Comparison of ENCODE assay signal across 8 mouse cellular contexts in the genomic region with DNA sequence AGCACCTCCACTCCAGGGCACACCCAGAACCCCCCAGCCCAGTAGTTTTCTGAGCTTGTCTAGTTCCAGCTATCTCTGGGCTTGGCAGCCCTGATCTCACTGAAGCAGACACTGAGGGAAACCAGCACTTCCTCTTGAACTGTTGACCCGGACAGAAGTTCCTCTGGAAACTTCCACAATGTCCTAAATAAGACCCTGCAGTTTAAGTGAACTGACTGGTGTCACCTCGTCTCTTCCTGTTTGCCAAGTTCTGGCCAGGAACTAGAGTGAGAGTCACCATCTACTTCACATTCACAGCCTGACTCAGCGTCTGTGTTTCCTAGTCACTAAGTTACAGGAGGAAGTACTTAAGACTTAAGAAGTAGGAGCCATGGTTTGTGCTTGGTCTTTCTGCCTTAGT. TPM values are rescaled to one million over a fixed set of nuclear protein-coding genes. Genes with fewer than 3 reads are reported as not detected.
A peak's percentile ranks its signal among the peaks of the same experiment; 100 is the strongest.
DNase-seq lines count a peak whose midpoint lies in the region; ATAC-seq and TF ChIP-seq lines count a peak whose summit lies in the region.

No protein-coding gene starts in this region.

- WGBS in midbrain, embryonic 11.5 days = 83% methylated on average over 3 of the region's 3 CpGs
- WGBS in midbrain, embryonic 15.5 days = 92% methylated on average over 3 of the region's 3 CpGs
- 54% methylated on average over 3 of the region's 3 CpGs for WGBS in heart, postnatal 0 days
- WGBS in liver, embryonic 12.5 days (ENCODE audit: insufficient replicate concordance) = 34% methylated on average over 3 of the region's 3 CpGs
- 70% methylated on average over 3 of the region's 3 CpGs for WGBS in stomach, embryonic 15.5 days

- peak; percentile 69 for DNase-seq in midbrain, embryonic 11.5 days (ENCODE audit: low spot score, missing footprints)
- DNase-seq in heart, postnatal 0 days (ENCODE audit: low spot score) = peak; percentile 51
- DNase-seq in urinary bladder, postnatal 4 days (ENCODE audit: low spot score in 2 of 2) = no peak
- no peak for DNase-seq in Muller cell, postnatal 12 days (ENCODE audit: inconsistent ontology term)
- no peak for DNase-seq in layer of hippocampus, postnatal 10 days (ENCODE audit: low spot score in 2 of 2)

- no peaks in the 10 kb centered on the region for H3K27me3 ChIP-seq in midbrain, embryonic 11.5 days (ENCODE audit: control insufficient read depth, insufficient read depth, low read length)
- no peaks in the 10 kb centered on the region for H3K27me3 ChIP-seq in midbrain, embryonic 15.5 days (replicated peaks)
- H3K27me3 ChIP-seq in heart, postnatal 0 days (ENCODE audit: control insufficient read depth, insufficient read depth, low read length) = no peaks in the 10 kb centered on the region
- no peaks in the 10 kb centered on the region for H3K27me3 ChIP-seq in liver, embryonic 12.5 days (replicated peaks)
- no peaks in the 10 kb centered on the region for H3K27me3 ChIP-seq in stomach, embryonic 15.5 days (replicated peaks)

- H3K9ac ChIP-seq in midbrain, embryonic 11.5 days (ENCODE audit: low read length) = no peak overlapping the region
- H3K9ac ChIP-seq in midbrain, embryonic 15.5 days = no peak overlapping the region
- H3K9ac ChIP-seq in heart, postnatal 0 days (replicated peaks; ENCODE audit: low read depth, low read length) = no peak overlapping the region
- no peak overlapping the region for H3K9ac ChIP-seq in liver, embryonic 12.5 days
- no peak overlapping the region for H3K9ac ChIP-seq in stomach, embryonic 15.5 days

- no peak for ATAC-seq in midbrain, embryonic 11.5 days (ENCODE audit: low FRiP score)
- no peak for ATAC-seq in midbrain, embryonic 15.5 days (replicated peaks)
- ATAC-seq in heart, postnatal 0 days (ENCODE audit: insufficient read depth, low read depth) = peak; percentile 51
- ATAC-seq in liver, embryonic 12.5 days = peak; percentile 21; the same call in 1 of the 2 replicates
- ATAC-seq in stomach, embryonic 15.5 days (ENCODE audit: insufficient read depth, low FRiP score, low read depth) = no peak

- H3K4me1 ChIP-seq in midbrain, embryonic 11.5 days (ENCODE audit: control insufficient read depth, insufficient read depth, low read length) = 0 out of 2 replicates have a peak, but pooled peaks cover 3% of the 10 kb centered on the region
- H3K4me1 ChIP-seq in midbrain, embryonic 15.5 days = peaks cover 4% of the 10 kb centered on the region; the same call in 1 of the 2 replicates
- H3K4me1 ChIP-seq in heart, postnatal 0 days (ENCODE audit: control insufficient read depth, insufficient read depth) = peaks cover 40% of the 10 kb centered on the region
- peaks cover 34% of the 10 kb centered on the region for H3K4me1 ChIP-seq in liver, embryonic 12.5 days
- peaks cover 14% of the 10 kb centered on the region for H3K4me1 ChIP-seq in stomach, embryonic 15.5 days

- no peaks in the 10 kb centered on the region for H3K9me3 ChIP-seq in midbrain, embryonic 11.5 days (ENCODE audit: control insufficient read depth, low read length)
- no peaks in the 10 kb centered on the region for H3K9me3 ChIP-seq in midbrain, embryonic 15.5 days
- H3K9me3 ChIP-seq in heart, postnatal 0 days (replicated peaks; ENCODE audit: control insufficient read depth, low read length) = no peaks in the 10 kb centered on the region
- no peaks in the 10 kb centered on the region for H3K9me3 ChIP-seq in liver, embryonic 12.5 days (replicated peaks)
- H3K9me3 ChIP-seq in stomach, embryonic 15.5 days = no peaks in the 10 kb centered on the region

- no peak for TF ChIP-seq CTCF in heart, postnatal 0 days (IDR thresholded peaks at IDR 0.05; ENCODE audit: low read depth)

- H3K4me3 ChIP-seq in midbrain, embryonic 11.5 days (ENCODE audit: low read depth, low read length) = no peak overlapping the region
- no peak overlapping the region for H3K4me3 ChIP-seq in midbrain, embryonic 15.5 days
- H3K4me3 ChIP-seq in heart, postnatal 0 days (ENCODE audit: low read depth, low read length) = no peak overlapping the region
- no peak overlapping the region for H3K4me3 ChIP-seq in liver, embryonic 12.5 days
- H3K4me3 ChIP-seq in stomach, embryonic 15.5 days (replicated peaks) = no peak overlapping the region

- no peak overlapping the region for H3K27ac ChIP-seq in midbrain, embryonic 11.5 days (ENCODE audit: low read depth, low read length)
- H3K27ac ChIP-seq in midbrain, embryonic 15.5 days = no peak overlapping the region
- H3K27ac ChIP-seq in heart, postnatal 0 days (ENCODE audit: low read depth) = peak overlapping the region; percentile 55
- peak overlapping the region; percentile 51 for H3K27ac ChIP-seq in liver, embryonic 12.5 days
- H3K27ac ChIP-seq in stomach, embryonic 15.5 days = peak overlapping the region; percentile 44; the same call in 1 of the 2 replicates

- peaks cover 3% of the 10 kb centered on the region; the same call in 1 of the 2 replicates for H3K36me3 ChIP-seq in midbrain, embryonic 11.5 days (ENCODE audit: control insufficient read depth, insufficient read depth, low read length)
- no peaks in the 10 kb centered on the region for H3K36me3 ChIP-seq in midbrain, embryonic 15.5 days (replicated peaks)
- H3K36me3 ChIP-seq in heart, postnatal 0 days (replicated peaks; ENCODE audit: control insufficient read depth, insufficient read depth, low read length) = no peaks in the 10 kb centered on the region
- H3K36me3 ChIP-seq in liver, embryonic 12.5 days = no peaks in the 10 kb centered on the region
- H3K36me3 ChIP-seq in stomach, embryonic 15.5 days = no peaks in the 10 kb centered on the region

- no peak for TF ChIP-seq EP300 in heart, postnatal 0 days (IDR thresholded peaks at IDR 0.05; ENCODE audit: low read depth)

- H3K4me2 ChIP-seq in midbrain, embryonic 11.5 days = no peak overlapping the region
- no peak overlapping the region for H3K4me2 ChIP-seq in midbrain, embryonic 15.5 days
- no peak overlapping the region for H3K4me2 ChIP-seq in heart, postnatal 0 days (ENCODE audit: low read depth, low read length)
- no peak overlapping the region for H3K4me2 ChIP-seq in liver, embryonic 12.5 days
- no peak overlapping the region for H3K4me2 ChIP-seq in stomach, embryonic 15.5 days

RNA-seq across cellular contexts. Expression of a gene that starts 52.5 kb away (rescaled TPM):
- 96.4 and 97.8 TPM in 2 replicates for polyA plus RNA-seq in midbrain, embryonic 11.5 days (2014; fragmentation: Nextera tagmentation; extraction: Ambion mirVana)
- polyA plus RNA-seq in midbrain, embryonic 15.5 days (2015; fragmentation: Nextera tagmentation; extraction: Ambion mirVana) = 60.1 and 61.7 TPM in 2 replicates
- total RNA-seq in heart, postnatal 0 days (2014; rRNA removed; ENCODE audit: low replicate concordance) = 27.2 and 32.2 TPM in 2 replicates
- polyA plus RNA-seq in heart, postnatal 0 days (2015; fragmentation: Nextera tagmentation; extraction: Ambion mirVana) = 18.4 and 20.0 TPM in 2 replicates
- polyA plus RNA-seq in liver, embryonic 12.5 days (2016; fragmentation: Nextera tagmentation; extraction: Ambion mirVana) = 3.9 and 4.2 TPM in 2 replicates
- 19.5 TPM in 2 replicates for polyA plus RNA-seq in stomach, embryonic 15.5 days (2015; fragmentation: Nextera tagmentation; extraction: Ambion mirVana)
- total RNA-seq in layer of hippocampus, postnatal 10 days (2021) = 10 to 100 TPM; 65.8 to 70.8 TPM

Comparison
In these comparisons a context has a peak if more than half of its experiments do, and no peak if none do; other contexts are left out.
1. ATAC-seq: peak in heart, postnatal 0 days (single experiment) and liver, embryonic 12.5 days (single experiment); none in midbrain, embryonic 11.5 days (single experiment), midbrain, embryonic 15.5 days (single experiment) and stomach, embryonic 15.5 days (single experiment).
2. DNase-seq: peak in midbrain, embryonic 11.5 days (single experiment) and heart, postnatal 0 days (single experiment); none in urinary bladder, postnatal 4 days (0 of 2), Muller cell, postnatal 12 days (single experiment) and layer of hippocampus, postnatal 10 days (0 of 2).
3. H3K27ac ChIP-seq: peak in heart, postnatal 0 days (single experiment), liver, embryonic 12.5 days (single experiment) and stomach, embryonic 15.5 days (single experiment); none in midbrain, embryonic 11.5 days (single experiment) and midbrain, embryonic 15.5 days (single experiment).